8 mouse cellular contexts compared by ENCODE assay signal in genomic region chr6:108569460-108570187, GRCm38 (mm10).
DNase-seq lines count a peak whose midpoint lies in the region; ATAC-seq and TF ChIP-seq lines count a peak whose summit lies in the region.

No protein-coding gene starts in this region.

- no peaks in the 10 kb centered on the region for H3K36me3 ChIP-seq in kidney, embryonic 15.5 days
- no peaks in the 10 kb centered on the region for H3K36me3 ChIP-seq in liver, embryonic 12.5 days

- 40% methylated on average over 7 of the region's 7 CpGs for WGBS in lung, adult 2 months
- WGBS in kidney, embryonic 15.5 days, result 21% methylated on average over 7 of the region's 7 CpGs
- 61% methylated on average over 7 of the region's 7 CpGs for WGBS in liver, embryonic 12.5 days (ENCODE audit: insufficient replicate concordance)

- no peak overlapping the region for H3K4me3 ChIP-seq in lung, adult 2 months (replicated peaks; ENCODE audit: extremely low read depth, low read depth, low read length)
- no peak overlapping the region for H3K4me3 ChIP-seq in kidney, embryonic 15.5 days (replicated peaks)
- no peak overlapping the region for H3K4me3 ChIP-seq in liver, embryonic 12.5 days

- peaks cover 14% of the 10 kb centered on the region for H3K4me1 ChIP-seq in lung, adult 2 months (ENCODE audit: control insufficient read depth, insufficient read depth, low read length)
- H3K4me1 ChIP-seq in kidney, embryonic 15.5 days, result peaks cover 34% of the 10 kb centered on the region
- peaks cover 10% of the 10 kb centered on the region for H3K4me1 ChIP-seq in liver, embryonic 12.5 days

- H3K27ac ChIP-seq in kidney, embryonic 15.5 days, result peak overlapping the region; percentile 88
- no peak overlapping the region for H3K27ac ChIP-seq in liver, embryonic 12.5 days

- H3K9ac ChIP-seq in kidney, embryonic 15.5 days, result no peak overlapping the region
- no peak overlapping the region for H3K9ac ChIP-seq in liver, embryonic 12.5 days

- no peak for TF ChIP-seq CTCF in lung, adult 2 months (IDR thresholded peaks at IDR 0.05; ENCODE audit: insufficient read depth, low read length)

- H3K27me3 ChIP-seq in kidney, embryonic 15.5 days, result no peaks in the 10 kb centered on the region
- H3K27me3 ChIP-seq in liver, embryonic 12.5 days (replicated peaks), result no peaks in the 10 kb centered on the region

- no peak for TF ChIP-seq POLR2A in lung, adult 2 months (IDR thresholded peaks at IDR 0.05; ENCODE audit: borderline replicate concordance, extremely low read depth, low read depth, low read length)

- H3K4me2 ChIP-seq in kidney, embryonic 15.5 days, result no peak overlapping the region
- H3K4me2 ChIP-seq in liver, embryonic 12.5 days, result no peak overlapping the region

- H3K9me3 ChIP-seq in kidney, embryonic 15.5 days (replicated peaks), result no peaks in the 10 kb centered on the region
- no peaks in the 10 kb centered on the region for H3K9me3 ChIP-seq in liver, embryonic 12.5 days (replicated peaks)

- peak; percentile 10 to 51 for DNase-seq in lung, adult 18-20 months
- DNase-seq in lung, adult 2 months, result no peak
- DNase-seq in skeletal muscle tissue, adult 2 months (ENCODE audit: low read depth, low spot score), result peak; percentile 67
- DNase-seq in spleen, adult 12 weeks (ENCODE audit: low spot score), result no peak

- peak; percentile 10; the same call in 1 of the 2 replicates for ATAC-seq in granulocyte monocyte progenitor cell, adult 5-6 weeks (replicated peaks; ENCODE audit: poor library complexity, severe bottlenecking)
- ATAC-seq in kidney, embryonic 15.5 days (replicated peaks; ENCODE audit: low FRiP score), result peak; percentile 52; the same call in 1 of the 2 replicates
- ATAC-seq in megakaryocyte-erythroid progenitor cell, adult 5-6 weeks (replicated peaks; ENCODE audit: low FRiP score, low TSS enrichment, poor library complexity, severe bottlenecking), result no peak
- no peak for ATAC-seq in liver, embryonic 12.5 days

Comparison
In these comparisons a context has a peak if more than half of its experiments do, and no peak if none do; other contexts are left out.
1. DNase-seq: peak in lung, adult 18-20 months (2 of 2) and skeletal muscle tissue, adult 2 months (single experiment); none in lung, adult 2 months (single experiment) and spleen, adult 12 weeks (single experiment).
2. ATAC-seq: peak in granulocyte monocyte progenitor cell, adult 5-6 weeks (single experiment) and kidney, embryonic 15.5 days (single experiment); none in megakaryocyte-erythroid progenitor cell, adult 5-6 weeks (single experiment) and liver, embryonic 12.5 days (single experiment).